In genomic region chr15:77752443-77752842, GRCm38 (mm10) we compare ENCODE assay signal across 25 mouse cellular contexts. TPM values are rescaled to one million over a fixed set of nuclear protein-coding genes. Genes with fewer than 3 reads are reported as not detected.
DNase-seq lines count a peak whose midpoint lies in the region; ATAC-seq and TF ChIP-seq lines count a peak whose summit lies in the region.
"Had no signal": no experiment of that assay in that cellular context is flagged by ENCODE, and none has a peak within 500 bp of the region (broad histone marks: within the 10 kb centered on the region; RNA-seq: fewer than 3 reads in every experiment).

No protein-coding gene starts in this region.

- TF ChIP-seq POLR2A in cerebellum, adult 2 months (IDR thresholded peaks at IDR 0.05; ENCODE audit: borderline replicate concordance, insufficient read depth, low read length) = no peak

- H3K27me3 ChIP-seq in cerebellum, adult 2 months (ENCODE audit: control insufficient read depth, insufficient read depth, low read length) = no peaks in the 10 kb centered on the region
- 0 out of 2 replicates have a peak, but pooled peaks cover 7% of the 10 kb centered on the region for H3K27me3 ChIP-seq in liver, embryonic 12.5 days (replicated peaks)
- H3K27me3 ChIP-seq in liver, embryonic 11.5 days (replicated peaks; ENCODE audit: control insufficient read depth, insufficient read depth, low read length) = no peaks in the 10 kb centered on the region
- no peaks in the 10 kb centered on the region for H3K27me3 ChIP-seq in liver, embryonic 14.5 days (ENCODE audit: control insufficient read depth, insufficient read depth, low read length)
- H3K27me3 ChIP-seq in liver, postnatal 0 days (ENCODE audit: insufficient read depth, low read length) = no peaks in the 10 kb centered on the region
- H3K27me3 ChIP-seq: embryonic facial prominence, embryonic 15.5 days; hindbrain, embryonic 15.5 days had no signal

- no peak for TF ChIP-seq CTCF in cerebellum, adult 2 months (IDR thresholded peaks at IDR 0.05; ENCODE audit: borderline replicate concordance, insufficient read depth, low read depth, low read length)
- no peak for TF ChIP-seq CTCF in liver, embryonic 14.5 days (IDR thresholded peaks at IDR 0.05; ENCODE audit: low read depth)
- no peak for TF ChIP-seq CTCF in liver, postnatal 0 days (IDR thresholded peaks at IDR 0.05; ENCODE audit: low read depth)

- no peak overlapping the region for H3K27ac ChIP-seq in cerebellum, adult 2 months (ENCODE audit: insufficient read depth, low read length)
- peak overlapping the region; percentile 89; the same call in 1 of the 2 replicates for H3K27ac ChIP-seq in liver, embryonic 12.5 days
- H3K27ac ChIP-seq in liver, embryonic 11.5 days (ENCODE audit: low read depth, low read length) = no peak overlapping the region
- no peak overlapping the region for H3K27ac ChIP-seq in liver, embryonic 14.5 days
- no peak overlapping the region for H3K27ac ChIP-seq in liver, postnatal 0 days (ENCODE audit: low read depth)
- H3K27ac ChIP-seq: embryonic facial prominence, embryonic 15.5 days; forebrain, embryonic 12.5 days; gastrocnemius, adult 2 months; hindbrain, embryonic 10.5 days; hindbrain, embryonic 15.5 days had no signal

- H3K4me2 ChIP-seq in liver, embryonic 12.5 days = peak overlapping the region; percentile 85
- no peak overlapping the region for H3K4me2 ChIP-seq in liver, embryonic 11.5 days
- peak overlapping the region; percentile 82 for H3K4me2 ChIP-seq in liver, embryonic 14.5 days (ENCODE audit: low read depth)
- H3K4me2 ChIP-seq in liver, postnatal 0 days (ENCODE audit: low read depth, low read length) = peak overlapping the region; percentile 72
- H3K4me2 ChIP-seq: embryonic facial prominence, embryonic 15.5 days; forebrain, embryonic 12.5 days; heart, embryonic 12.5 days; hindbrain, embryonic 15.5 days had no signal

- DNase-seq in cerebellum, adult 9-10 months = peak; percentile 3
- DNase-seq in cerebellum, adult 2 months = no peak
- DNase-seq in liver, embryonic 11.5 days (ENCODE audit: low spot score) = no peak
- DNase-seq in liver, embryonic 14.5 days (ENCODE audit: low read depth in 3 of 3, low spot score in 3 of 3) = no peak
- DNase-seq in liver, postnatal 0 days = no peak
- no peak for DNase-seq in lung, postnatal 36 days
- DNase-seq in layer of hippocampus, adult 18-20 months (ENCODE audit: low spot score in 2 of 2) = no peak
- DNase-seq: adrenal gland, adult 2 months; adrenal gland, postnatal 25 days; cerebellum, adult 18-20 months; embryo, embryonic 11 days; gastrocnemius, adult 2 months; gastrocnemius, postnatal 25 days had no signal

- ATAC-seq in liver, embryonic 12.5 days = no peak
- ATAC-seq in liver, embryonic 11.5 days (replicated peaks; ENCODE audit: low FRiP score) = no peak
- ATAC-seq in liver, embryonic 14.5 days (ENCODE audit: insufficient read depth) = no peak
- no peak for ATAC-seq in liver, postnatal 0 days

- no peak overlapping the region for H3K4me3 ChIP-seq in cerebellum, adult 2 months (replicated peaks; ENCODE audit: insufficient read depth, low read depth, low read length)
- H3K4me3 ChIP-seq in liver, embryonic 12.5 days = peak overlapping the region; percentile 72
- H3K4me3 ChIP-seq in liver, embryonic 11.5 days (ENCODE audit: low read depth, low read length) = no peak overlapping the region
- H3K4me3 ChIP-seq in liver, embryonic 14.5 days (ENCODE audit: insufficient read depth in 1 of 2, low read depth in 2 of 2, low read length in 2 of 2) = peak overlapping the region; percentile 80 to 92
- peak overlapping the region; percentile 60; the same call in 1 of the 2 replicates for H3K4me3 ChIP-seq in liver, postnatal 0 days (ENCODE audit: low read depth, low read length)
- H3K4me3 ChIP-seq: embryonic facial prominence, embryonic 15.5 days; forebrain, embryonic 12.5 days; gastrocnemius, adult 2 months; heart, embryonic 12.5 days; hindbrain, embryonic 10.5 days; hindbrain, embryonic 15.5 days had no signal

- H3K9ac ChIP-seq in liver, embryonic 12.5 days = peak overlapping the region; percentile 83; the same call in 1 of the 2 replicates
- H3K9ac ChIP-seq in liver, embryonic 11.5 days (ENCODE audit: low read depth, low read length) = no peak overlapping the region
- peak overlapping the region; percentile 97; the same call in 1 of the 2 replicates for H3K9ac ChIP-seq in liver, embryonic 14.5 days (replicated peaks)
- H3K9ac ChIP-seq in liver, postnatal 0 days (replicated peaks) = no peak overlapping the region
- H3K9ac ChIP-seq: embryonic facial prominence, embryonic 15.5 days; forebrain, embryonic 12.5 days; heart, embryonic 12.5 days; hindbrain, embryonic 15.5 days had no signal

- no peak for TF ChIP-seq EP300 in liver, embryonic 14.5 days (IDR thresholded peaks at IDR 0.05; ENCODE audit: low read depth)
- no peak for TF ChIP-seq EP300 in liver, postnatal 0 days (IDR thresholded peaks at IDR 0.05; ENCODE audit: low read depth)

- 20% methylated on average over 11 of the region's 11 CpGs for WGBS in cerebellum, adult 2 months
- 56% methylated on average over 11 of the region's 11 CpGs for WGBS in liver, embryonic 12.5 days (ENCODE audit: insufficient replicate concordance)
- WGBS in liver, embryonic 11.5 days = 60% methylated on average over 11 of the region's 11 CpGs
- WGBS in liver, embryonic 14.5 days (ENCODE audit: insufficient replicate concordance) = 56% methylated on average over 11 of the region's 11 CpGs
- 61% methylated on average over 11 of the region's 11 CpGs for WGBS in liver, postnatal 0 days (ENCODE audit: insufficient replicate concordance)

- H3K4me1 ChIP-seq in cerebellum, adult 2 months (ENCODE audit: control insufficient read depth, insufficient read depth, low read length) = peaks cover 15% of the 10 kb centered on the region
- H3K4me1 ChIP-seq in liver, embryonic 12.5 days = peaks cover 75% of the 10 kb centered on the region
- H3K4me1 ChIP-seq in liver, embryonic 11.5 days (replicated peaks; ENCODE audit: control insufficient read depth, insufficient read depth, low read length) = peaks cover 15% of the 10 kb centered on the region
- peaks cover 21 to 33% of the 10 kb centered on the region in 2 experiments for H3K4me1 ChIP-seq in liver, embryonic 14.5 days (replicated peaks; ENCODE audit: control insufficient read depth in 2 of 2, insufficient read depth in 2 of 2, low read length in 1 of 2)
- H3K4me1 ChIP-seq in liver, postnatal 0 days (ENCODE audit: insufficient read depth) = peaks cover 14% of the 10 kb centered on the region
- H3K4me1 ChIP-seq: embryonic facial prominence, embryonic 15.5 days; hindbrain, embryonic 15.5 days had no signal

- H3K36me3 ChIP-seq in liver, embryonic 12.5 days = peaks cover 61% of the 10 kb centered on the region
- no peaks in the 10 kb centered on the region for H3K36me3 ChIP-seq in liver, embryonic 11.5 days (ENCODE audit: control insufficient read depth, insufficient read depth, low read length)
- peaks cover 58% of the 10 kb centered on the region for H3K36me3 ChIP-seq in liver, embryonic 14.5 days (replicated peaks; ENCODE audit: control insufficient read depth, insufficient read depth, low read depth)
- H3K36me3 ChIP-seq in liver, postnatal 0 days (replicated peaks; ENCODE audit: insufficient read depth, low read length) = peaks cover 32% of the 10 kb centered on the region
- H3K36me3 ChIP-seq: embryonic facial prominence, embryonic 15.5 days; forebrain, embryonic 12.5 days; heart, embryonic 12.5 days; hindbrain, embryonic 10.5 days; hindbrain, embryonic 15.5 days had no signal

- H3K9me3 ChIP-seq in liver, embryonic 12.5 days (replicated peaks) = peaks cover 6% of the 10 kb centered on the region
- no peaks in the 10 kb centered on the region for H3K9me3 ChIP-seq in liver, embryonic 11.5 days (ENCODE audit: control insufficient read depth, low read length)
- H3K9me3 ChIP-seq in liver, embryonic 14.5 days (ENCODE audit: control insufficient read depth, low read length) = no peaks in the 10 kb centered on the region
- no peaks in the 10 kb centered on the region; the same call in 1 of the 2 replicates for H3K9me3 ChIP-seq in liver, postnatal 0 days (ENCODE audit: low read length)
- H3K9me3 ChIP-seq: embryonic facial prominence, embryonic 15.5 days; forebrain, embryonic 12.5 days; heart, embryonic 12.5 days; hindbrain, embryonic 10.5 days; hindbrain, embryonic 15.5 days had no signal

RNA-seq across cellular contexts. Expression of gene Apol8, which starts 4.4 kb away (rescaled TPM):
- polyA plus RNA-seq in cerebellum, adult 2 months (2012; rRNA removed) = 6.9 and 8.2 TPM in 2 replicates
- polyA plus RNA-seq in liver, embryonic 12.5 days (2016; fragmentation: Nextera tagmentation; extraction: Ambion mirVana) = 25.8 and 26.7 TPM in 2 replicates
- polyA plus RNA-seq in liver, embryonic 11.5 days (2014; fragmentation: Nextera tagmentation; extraction: Ambion mirVana) = 2.9 and 3.2 TPM in 2 replicates
- polyA plus RNA-seq in liver, embryonic 14.5 days (2012; rRNA removed) = 32.6 and 43.9 TPM in 2 replicates
- 12.7 and 13.5 TPM in 2 replicates for polyA plus RNA-seq in liver, embryonic 14.5 days (2014; fragmentation: Nextera tagmentation; extraction: Ambion mirVana)
- polyA plus RNA-seq in liver, postnatal 0 days (2015; fragmentation: Nextera tagmentation; extraction: Ambion mirVana) = 7.7 and 9.8 TPM in 2 replicates
- 1 to 10 TPM; 8.0 to 8.9 TPM for total RNA-seq in layer of hippocampus, adult 18-20 months (2021)
- total RNA-seq: adrenal gland, adult 2 months; adrenal gland, postnatal 25 days; granulocyte monocyte progenitor cell, adult 5-6 weeks; heart, adult 8-10 months; heart, postnatal 25 days had no signal
- polyA plus RNA-seq: adrenal gland, adult 2 months had no signal

RNA-seq across cellular contexts. Expression of gene Apol9b, which starts 23.6 kb away (rescaled TPM):
- 0.35 and 0.41 TPM in 2 replicates for polyA plus RNA-seq in cerebellum, adult 2 months (2012; rRNA removed)
- not detected in 2 replicates for polyA plus RNA-seq in liver, embryonic 12.5 days (2016; fragmentation: Nextera tagmentation; extraction: Ambion mirVana)
- not detected in 2 replicates for polyA plus RNA-seq in liver, embryonic 11.5 days (2014; fragmentation: Nextera tagmentation; extraction: Ambion mirVana)
- 0.04 and 0.05 TPM in 2 replicates for polyA plus RNA-seq in liver, embryonic 14.5 days (2012; rRNA removed)
- 0.06 TPM in 1 of 2 replicates, not detected in the other for polyA plus RNA-seq in liver, embryonic 14.5 days (2014; fragmentation: Nextera tagmentation; extraction: Ambion mirVana)
- 0.51 and 0.78 TPM in 2 replicates for polyA plus RNA-seq in liver, postnatal 0 days (2015; fragmentation: Nextera tagmentation; extraction: Ambion mirVana)
- total RNA-seq in layer of hippocampus, adult 18-20 months (2021) = not detected
- total RNA-seq: ES-E14; gastrocnemius, adult 2 months; gastrocnemius, postnatal 25 days; granulocyte monocyte progenitor cell, adult 5-6 weeks; heart, postnatal 25 days had no signal
- polyA plus RNA-seq: embryonic facial prominence, embryonic 11.5 days; forebrain, embryonic 12.5 days; hindbrain, embryonic 10.5 days; hindbrain, embryonic 15.5 days had no signal

RNA-seq across cellular contexts. Expression of gene Apol7e, which starts 53.8 kb away (rescaled TPM):
- not detected in 2 replicates for polyA plus RNA-seq in cerebellum, adult 2 months (2012; rRNA removed)
- polyA plus RNA-seq in liver, embryonic 12.5 days (2016; fragmentation: Nextera tagmentation; extraction: Ambion mirVana) = not detected in 2 replicates
- polyA plus RNA-seq in liver, embryonic 11.5 days (2014; fragmentation: Nextera tagmentation; extraction: Ambion mirVana) = not detected in 2 replicates
- polyA plus RNA-seq in liver, embryonic 14.5 days (2012; rRNA removed) = 0.02 TPM in 1 of 2 replicates, not detected in the other
- not detected in 2 replicates for polyA plus RNA-seq in liver, embryonic 14.5 days (2014; fragmentation: Nextera tagmentation; extraction: Ambion mirVana)
- polyA plus RNA-seq in liver, postnatal 0 days (2015; fragmentation: Nextera tagmentation; extraction: Ambion mirVana) = 0.12 TPM in 2 replicates
- not detected for total RNA-seq in layer of hippocampus, adult 18-20 months (2021)
- total RNA-seq: adrenal gland, postnatal 25 days; gastrocnemius, adult 2 months; heart, adult 8-10 months; heart, postnatal 25 days had no signal
- polyA plus RNA-seq: C2C12; embryonic facial prominence, embryonic 11.5 days; embryonic facial prominence, embryonic 15.5 days; forebrain, embryonic 12.5 days; heart, embryonic 12.5 days; hindbrain, embryonic 10.5 days; hindbrain, embryonic 15.5 days had no signal

Comparison
In these comparisons a context has a peak if more than half of its experiments do, and no peak if none do; other contexts are left out.
1. H3K4me3 ChIP-seq: peak in liver, embryonic 12.5 days (single experiment), liver, embryonic 14.5 days (2 of 2) and liver, postnatal 0 days (single experiment); none in cerebellum, adult 2 months (single experiment) and liver, embryonic 11.5 days (single experiment).
2. H3K9ac ChIP-seq: peak in liver, embryonic 12.5 days (single experiment) and liver, embryonic 14.5 days (single experiment); none in liver, embryonic 11.5 days (single experiment) and liver, postnatal 0 days (single experiment).